Mouse (Mus musculus): ENCODE measurements around the gene Ift46.

DNA sequence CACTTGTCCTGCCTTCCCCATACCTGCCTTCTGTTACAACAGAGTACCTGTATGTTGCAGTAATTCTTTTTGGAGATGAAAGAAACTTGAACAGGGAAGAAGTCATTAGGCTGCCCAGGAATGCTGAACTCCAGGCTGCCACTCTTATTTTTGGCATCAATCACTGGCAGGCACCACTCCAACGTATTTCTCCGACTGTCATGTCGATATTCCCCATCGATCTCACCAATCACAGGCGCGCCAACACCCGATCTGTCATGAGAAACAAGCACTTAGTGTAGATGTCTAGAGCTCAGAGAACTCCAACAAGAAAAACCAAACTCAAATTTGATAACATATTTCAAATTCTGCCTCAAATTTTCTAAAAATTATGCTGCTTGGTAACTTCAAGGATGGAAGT lies 22.3 kb upstream of the Ift46 start:
- TF ChIP-seq CTCF (IDR thresholded peaks at IDR 0.05; ENCODE audit: low read depth) (no peak), EP300 (IDR thresholded peaks at IDR 0.05; ENCODE audit: low read depth) (no peak)

All from liver, postnatal 0 days (tissue).